Mouse (Mus musculus) cerebellum, adult 18-20 months (tissue): ENCODE data around the gene Hkdc1.
A peak's percentile ranks its signal among the peaks of the same experiment; 100 is the strongest.

Source experiments
- DNase-seq, 2 experiments: peaks; one replicate each; pipeline ENCODE4 v3.0.0; 2021

The Hkdc1 gene

DNA sequence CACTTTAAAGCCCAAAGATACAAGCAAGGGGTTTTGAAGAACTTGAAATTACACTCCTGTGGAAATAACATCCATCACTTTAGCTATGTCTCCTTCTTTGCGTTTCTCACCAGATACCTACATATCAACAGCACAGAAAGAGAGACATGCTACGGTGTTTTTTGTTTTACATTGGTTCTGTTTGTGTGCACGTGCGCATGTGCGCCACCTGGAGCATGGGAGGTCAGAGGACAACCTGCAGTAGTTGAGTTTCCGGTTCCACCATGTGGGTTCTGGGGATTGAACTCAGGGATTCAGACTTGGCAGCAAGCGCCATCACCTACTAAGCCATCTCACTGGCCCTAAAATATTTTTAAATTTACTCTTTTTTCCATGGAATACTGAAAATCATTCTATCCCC is 63.5 kb downstream of the Hkdc1 start:
- no peak for DNase-seq

DNA sequence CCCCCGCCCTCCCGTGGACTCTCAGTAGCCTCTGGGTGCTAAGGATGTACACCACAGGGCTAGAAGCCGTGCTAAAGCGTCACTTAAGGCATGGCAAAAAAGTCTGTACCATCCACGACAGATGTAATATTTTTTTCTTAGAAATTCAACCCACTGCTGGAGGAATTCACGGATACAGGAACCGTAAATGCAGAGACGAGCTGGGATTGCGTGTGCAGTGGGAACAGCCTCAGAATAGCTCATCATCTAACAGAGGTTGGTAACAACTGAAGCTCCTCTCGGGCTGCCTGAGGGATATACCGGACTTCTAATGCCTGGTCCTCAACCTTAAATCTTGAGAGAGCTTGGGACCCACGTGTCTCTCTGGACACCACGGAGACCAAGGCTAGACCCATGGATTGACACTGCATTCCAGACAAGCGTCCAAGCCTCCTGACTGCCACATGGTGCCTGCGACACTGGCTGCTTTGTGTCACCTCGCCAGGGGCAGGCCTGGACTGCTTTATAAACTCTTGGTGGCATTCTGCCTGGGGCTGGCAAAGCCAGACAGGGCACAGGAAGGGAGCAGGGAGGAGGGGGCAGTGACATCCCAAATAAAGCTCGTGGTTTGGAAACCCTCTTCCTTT is 66.1 kb downstream of the Hkdc1 start:
- DNase-seq = peak; percentile 10 to 19

DNA sequence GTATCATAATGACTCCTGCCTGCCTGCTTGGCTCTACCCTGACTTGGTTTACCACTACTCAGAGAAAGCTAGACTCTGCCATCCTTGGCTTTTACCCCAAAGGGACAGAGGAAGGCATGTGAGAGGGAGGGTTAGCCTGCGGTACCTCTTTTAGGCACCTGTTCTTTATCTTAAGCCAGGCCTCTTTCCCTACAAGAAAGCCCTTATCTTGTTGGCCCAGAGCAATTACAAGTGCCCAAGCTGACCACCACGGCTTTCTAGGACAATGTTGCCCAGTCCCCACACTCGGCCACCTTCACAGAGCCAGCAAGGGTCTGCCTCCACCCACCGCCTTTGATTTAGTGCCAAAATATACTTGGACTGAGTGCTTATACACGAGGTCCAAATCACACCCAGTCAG is 77.1 kb downstream of the Hkdc1 start:
- DNase-seq = no peak

DNA sequence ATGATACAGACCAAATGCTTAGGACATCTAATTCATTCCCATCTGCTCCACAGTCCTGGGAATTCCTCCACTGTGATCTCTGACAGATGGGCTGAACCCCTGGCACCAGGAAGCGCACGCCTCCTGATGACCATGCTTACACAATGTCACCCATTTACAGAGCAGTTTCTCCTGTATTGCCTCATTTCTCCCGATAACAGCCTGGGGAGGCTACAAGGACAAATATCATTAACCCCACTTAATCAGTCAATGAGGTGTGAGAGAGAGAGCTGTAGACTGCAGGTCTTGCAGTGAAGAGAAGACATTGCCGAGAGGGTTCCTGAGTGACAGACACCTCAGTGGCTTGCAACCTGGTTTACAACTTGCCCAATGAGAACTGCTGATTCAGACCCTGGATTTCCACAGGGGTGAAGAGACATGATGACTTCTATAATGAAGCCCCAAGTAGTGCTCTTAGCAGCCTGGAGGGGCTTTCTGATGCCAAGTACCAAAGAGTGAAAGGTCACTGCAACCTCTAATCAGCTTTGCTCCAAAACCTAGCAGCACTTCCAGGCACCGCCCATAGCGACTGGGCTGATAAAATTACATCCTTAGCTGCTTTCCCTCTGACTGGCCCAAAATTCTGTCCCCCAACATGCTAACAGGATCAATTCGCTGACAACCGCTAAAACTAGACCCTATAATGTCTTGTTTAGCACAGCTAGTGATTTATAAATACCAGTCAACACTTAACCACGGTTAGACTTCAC is 78.1 kb downstream of the Hkdc1 start:
- DNase-seq = no peak

DNA sequence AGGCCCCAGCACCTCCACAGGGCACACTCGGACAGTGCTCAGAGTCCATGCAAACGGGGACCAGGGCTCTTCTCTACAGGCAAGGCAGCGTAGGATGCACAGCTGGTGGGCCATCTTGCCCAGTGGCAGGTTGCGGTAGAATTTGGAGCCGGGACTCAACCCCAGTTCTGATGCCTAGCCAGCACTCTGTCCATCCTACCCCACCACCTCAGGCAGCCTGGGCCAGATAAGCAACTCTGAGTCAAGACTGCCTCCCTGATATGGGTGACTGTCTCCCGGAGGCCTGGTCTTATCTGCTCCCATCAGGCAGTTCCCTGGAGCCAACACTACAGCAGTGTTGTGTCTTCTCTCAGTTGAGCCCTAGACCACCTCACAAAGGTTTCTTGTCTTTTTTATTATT is 79.8 kb downstream of the Hkdc1 start:
- DNase-seq = no peak

DNA sequence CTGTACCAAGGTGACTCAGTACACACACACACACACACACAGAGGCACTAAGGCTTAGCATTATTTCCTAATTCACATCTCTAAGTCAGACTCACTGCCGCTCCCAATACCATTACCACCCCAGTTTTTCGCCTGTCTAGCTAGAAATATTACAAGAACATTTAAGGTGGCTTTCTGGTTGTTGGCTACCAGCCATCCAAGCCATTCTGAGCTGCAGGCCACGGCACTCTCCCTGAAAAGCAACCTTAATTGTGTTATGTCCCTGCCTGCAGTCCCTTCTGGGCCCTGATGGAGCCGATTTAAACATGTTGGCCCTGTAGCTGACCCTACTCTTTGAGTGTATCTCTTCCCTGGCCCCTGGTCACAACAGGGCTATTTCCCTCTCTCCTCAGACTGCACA is 80.3 kb downstream of the Hkdc1 start:
- DNase-seq = peak in 1 of 2 experiments; percentile 7

DNA sequence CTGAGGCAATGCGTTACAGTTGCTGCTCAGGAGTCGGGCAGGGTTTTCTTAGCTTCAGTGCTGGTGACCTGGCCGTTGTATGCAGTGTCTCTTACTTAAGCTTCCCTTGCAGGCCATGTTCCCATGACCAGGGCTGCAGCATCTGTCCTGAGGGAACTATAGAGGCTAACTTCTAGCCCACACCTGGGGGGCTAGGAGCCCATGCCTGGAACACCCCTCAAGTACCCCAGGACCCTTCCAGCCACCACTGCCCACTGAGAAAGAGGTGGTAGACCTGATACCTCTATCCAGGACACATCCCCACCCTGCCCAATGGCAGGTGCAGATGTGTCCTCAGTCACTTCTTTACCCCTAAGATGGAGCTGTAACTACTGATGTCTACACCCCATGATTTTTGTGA is 81.3 kb downstream of the Hkdc1 start:
- DNase-seq = peak in 1 of 2 experiments; percentile 28

DNA sequence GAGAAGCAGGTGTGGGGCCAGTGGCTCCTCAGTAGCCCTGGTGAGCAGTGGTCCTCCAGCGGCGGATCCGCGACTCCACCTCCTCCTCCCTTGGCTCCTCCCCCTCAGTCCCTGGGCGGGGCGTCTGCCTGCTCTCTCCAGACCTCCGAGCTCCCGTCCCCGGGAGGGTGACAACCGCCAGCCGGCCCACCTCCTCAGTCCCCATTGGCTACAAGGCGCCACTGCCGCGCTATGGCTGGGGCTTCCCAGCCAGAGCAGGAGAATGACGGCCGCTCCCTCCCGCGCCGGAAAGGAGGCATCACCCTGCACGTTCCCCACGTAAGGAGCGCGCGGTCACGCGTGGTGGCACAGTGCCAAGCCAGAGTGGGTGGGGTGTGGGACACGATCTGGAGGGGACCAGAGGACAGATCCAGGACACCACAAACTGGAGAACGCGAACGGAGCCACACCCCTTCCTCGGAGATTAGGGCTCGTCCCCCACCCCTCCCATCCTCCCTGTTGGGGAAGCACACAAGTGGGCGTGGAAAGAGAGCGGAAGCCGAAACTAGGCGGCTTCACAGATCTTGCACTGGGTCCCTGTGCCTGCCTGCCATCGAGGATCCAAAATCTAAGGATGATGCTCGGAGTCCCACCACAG is 82.1 kb downstream of the Hkdc1 start:
- DNase-seq = peak; percentile 93 to 98

DNA sequence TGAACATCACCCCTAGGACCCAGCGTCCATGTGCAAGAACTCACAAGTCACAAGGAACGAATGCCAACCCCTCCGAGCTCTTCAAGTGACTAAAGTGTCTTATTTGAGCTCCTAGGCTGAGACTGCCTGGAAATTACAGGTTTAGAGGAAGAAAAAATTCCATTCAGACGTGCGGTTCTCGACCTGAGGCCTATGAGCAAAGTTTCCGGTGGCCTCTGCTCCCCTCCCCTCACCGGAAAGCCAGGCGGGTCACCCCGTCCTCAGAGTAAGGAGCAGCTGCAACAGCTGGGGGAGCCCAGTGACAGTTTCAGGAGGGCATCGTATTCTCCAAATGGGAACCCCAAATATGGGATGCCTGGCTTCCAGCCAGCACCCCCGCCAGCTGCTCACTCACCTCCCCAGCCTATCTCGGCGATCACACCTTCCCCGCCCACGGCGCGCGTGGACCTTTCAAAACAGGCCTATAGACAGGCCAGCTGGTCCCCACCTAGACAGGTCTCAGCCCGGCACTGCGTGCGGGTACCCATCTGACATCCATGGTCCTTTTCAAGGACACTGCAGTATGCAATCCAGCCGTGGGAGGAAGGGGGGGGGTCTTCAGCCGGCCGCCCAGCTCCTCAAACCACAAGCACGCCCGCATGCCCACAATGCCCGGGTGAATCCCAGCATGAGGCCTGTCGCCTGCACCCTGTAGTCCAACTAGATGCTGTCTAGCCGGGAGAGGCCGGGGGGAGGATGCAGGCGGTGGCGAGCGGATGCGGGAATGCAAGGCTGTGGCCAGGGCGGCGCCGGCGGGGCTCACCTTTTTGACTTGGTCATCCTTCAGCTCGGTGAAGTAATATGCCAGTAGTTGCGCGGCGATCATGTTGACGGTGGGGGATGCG is 82.8 kb downstream of the Hkdc1 start:
- peak; percentile 62 to 67 for DNase-seq

DNA sequence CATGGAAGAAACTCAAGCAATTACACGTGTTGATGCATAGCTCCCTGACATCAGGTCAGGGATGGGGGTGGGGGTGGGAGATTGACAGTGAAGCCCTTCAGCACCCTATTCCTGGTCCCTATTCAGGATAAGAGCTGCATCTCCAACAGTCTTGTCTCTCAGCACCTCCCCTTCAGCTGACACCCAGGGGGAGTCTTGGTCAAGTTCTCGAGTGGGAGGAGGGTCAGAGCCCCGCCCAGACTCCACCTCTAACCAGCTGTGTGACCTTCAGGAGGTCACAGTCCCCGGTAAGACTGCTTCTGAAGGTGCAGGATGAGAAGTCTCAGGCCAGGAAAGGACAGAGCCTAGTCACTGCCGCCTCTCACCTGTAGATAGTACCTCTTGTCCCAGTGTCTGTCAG is 83.7 kb downstream of the Hkdc1 start:
- DNase-seq = peak in 1 of 2 experiments; percentile 39

DNA sequence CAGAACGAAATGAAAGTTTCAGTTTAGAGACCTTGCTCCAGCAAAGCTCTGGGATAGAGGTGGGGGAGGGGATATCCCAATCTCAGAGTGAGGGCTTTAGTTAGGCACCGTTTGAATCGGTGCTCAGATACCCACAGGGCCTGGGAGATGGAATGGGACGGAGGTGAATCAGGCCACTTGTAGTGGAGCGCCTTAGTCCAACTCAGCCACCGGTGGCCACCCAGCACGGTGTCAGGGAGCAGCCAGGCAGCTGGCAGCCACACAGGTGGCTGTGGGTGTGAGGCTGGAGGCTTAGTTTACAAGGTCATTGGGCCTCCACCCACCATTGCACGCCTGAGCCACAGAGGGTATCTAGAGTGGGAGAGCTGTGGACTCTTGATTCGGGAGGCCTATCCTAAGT is 84.1 kb downstream of the Hkdc1 start:
- DNase-seq = peak in 1 of 2 experiments; percentile 30

DNA sequence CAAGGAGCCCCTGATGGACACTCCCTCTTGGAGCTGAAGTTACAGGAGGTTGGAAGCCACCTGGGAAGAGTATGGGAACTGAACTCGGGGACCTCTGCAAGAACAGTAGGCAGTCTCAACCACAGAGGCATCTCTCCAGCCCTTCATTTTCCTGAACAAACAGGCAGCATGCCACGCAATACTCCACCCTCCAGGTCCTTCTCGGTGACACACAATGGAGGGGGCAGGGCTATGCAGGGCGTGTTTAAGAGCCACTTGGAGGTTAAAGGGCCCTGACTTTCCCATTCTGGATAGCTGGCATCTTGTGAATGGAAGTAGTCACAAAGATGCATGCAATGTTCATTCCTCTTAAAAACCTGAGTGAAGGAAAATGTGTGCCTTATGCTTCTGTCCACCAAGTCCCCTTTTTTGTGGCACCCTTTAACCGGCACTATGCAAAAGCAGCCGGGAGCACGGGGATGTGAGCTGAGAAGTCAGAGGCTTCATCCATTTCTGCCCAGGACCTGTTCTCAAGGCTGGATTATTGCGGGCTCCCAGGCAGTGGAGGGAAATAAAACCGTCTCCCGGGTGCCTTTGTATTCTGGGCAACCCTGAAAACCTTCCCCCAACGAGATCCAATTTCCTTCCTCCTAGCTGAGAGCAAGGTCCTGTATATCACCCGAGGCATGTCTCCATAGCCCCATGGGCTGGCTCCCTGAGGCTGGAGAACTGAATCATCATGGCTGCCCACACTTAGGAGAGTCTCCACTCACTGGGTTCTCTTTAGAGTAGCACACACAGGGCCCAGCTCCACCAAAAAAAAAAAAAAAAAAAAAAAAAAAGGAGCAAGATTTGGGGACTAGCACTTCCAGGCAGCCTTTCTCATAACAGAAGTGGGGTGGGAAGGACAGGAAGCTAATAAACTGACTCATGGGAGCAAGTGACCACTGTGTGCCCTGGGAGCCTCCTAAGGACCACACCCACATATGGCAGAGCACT is 85.4 kb downstream of the Hkdc1 start:
- peak in 1 of 2 experiments; percentile 38 for DNase-seq

DNA sequence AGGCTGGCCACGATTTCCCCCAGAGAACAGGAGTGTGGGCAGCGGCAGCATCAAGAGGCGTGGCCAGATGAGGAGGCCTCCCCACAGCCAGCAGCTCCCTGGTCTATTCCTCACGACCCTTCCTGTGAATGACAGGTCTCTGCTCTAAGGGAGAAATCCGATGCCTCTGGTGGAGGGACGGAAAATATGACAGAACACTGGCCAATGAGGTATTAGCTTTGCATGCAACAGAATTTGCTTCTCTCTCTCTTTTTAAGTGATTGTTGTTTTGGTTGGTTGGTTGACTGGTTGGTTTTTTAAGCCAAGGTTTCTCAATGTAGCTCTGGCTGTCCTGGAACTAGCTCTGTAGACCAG is 86.9 kb downstream of the Hkdc1 start:
- DNase-seq = no peak

DNA sequence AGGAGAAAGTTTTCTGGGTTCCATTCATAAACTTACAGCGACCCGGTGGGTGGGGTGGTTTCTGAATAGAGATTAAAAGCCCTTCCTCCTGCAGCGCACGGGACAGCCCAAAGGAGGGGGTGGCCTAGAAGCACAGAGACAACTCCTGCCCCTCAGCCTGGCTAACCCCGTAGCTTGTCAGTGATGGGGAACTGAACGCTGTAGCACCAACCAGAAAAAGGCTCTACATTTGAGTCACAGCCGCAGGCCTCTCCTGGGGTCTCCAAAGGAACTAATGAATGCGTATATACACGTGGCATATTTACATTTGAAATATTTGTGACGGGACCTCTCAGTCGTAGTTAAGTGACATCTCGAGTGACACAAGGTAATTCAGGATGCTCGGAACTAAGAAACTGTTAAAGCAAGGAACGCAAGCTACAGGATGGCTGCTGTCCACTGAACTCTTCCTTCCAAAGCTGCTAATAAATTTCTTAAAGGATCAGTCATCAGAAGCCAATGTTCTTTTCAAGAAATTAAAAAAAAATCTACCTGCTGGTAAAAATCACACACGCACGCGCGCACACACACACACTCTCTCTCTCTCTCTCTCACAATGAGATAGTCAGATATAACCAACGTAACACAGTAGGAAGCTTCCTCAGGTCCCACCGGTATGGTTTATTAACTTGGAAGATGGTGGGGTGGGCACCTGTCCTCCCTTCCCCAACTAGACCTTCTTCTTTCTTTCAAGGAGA is 87.4 kb downstream of the Hkdc1 start:
- no peak for DNase-seq

DNA sequence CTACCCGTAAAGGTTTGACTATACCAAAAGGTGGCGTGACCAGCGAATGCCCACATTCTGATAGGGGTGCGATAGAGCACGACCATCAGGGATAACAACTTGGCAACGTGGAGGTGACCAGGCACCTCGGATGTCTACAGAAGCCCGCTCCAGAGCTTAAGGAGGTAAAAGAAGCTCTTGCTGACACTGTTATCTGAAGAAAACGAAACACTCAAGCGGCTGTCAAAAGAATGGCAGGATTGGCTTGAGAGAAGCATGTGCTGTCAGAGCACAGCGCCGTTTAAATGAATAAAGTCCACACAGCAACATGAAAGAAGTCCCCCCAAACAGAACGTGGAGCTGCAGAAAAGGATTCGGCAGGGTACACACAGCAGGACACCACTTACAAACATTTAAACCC is 89.0 kb downstream of the Hkdc1 start:
- DNase-seq = peak in 1 of 2 experiments; percentile 26
